Mouse (Mus musculus) hindbrain, embryonic 11.5 days (tissue): ENCODE measurements around the gene Polr2c. TPM values are rescaled to one million over a fixed set of nuclear protein-coding genes. Genes with fewer than 3 reads are reported as not detected.

Experiments
- ATAC-seq: fragments of 200-750 bp; cut with Nextera tagmentation; 2 replicates; pipeline ENCODE4 v1.8.0; 2017; ENCODE audit warnings: mild to moderate bottlenecking, moderate TSS enrichment, moderate library complexity; ENCODE audit not compliant: low FRiP score
- DNase-seq: peaks from one replicate; pipeline ENCODE4 v3.0.0-alpha.2; 2015; ENCODE audit warnings: low spot score
- H3K27ac ChIP-seq: fragments of 300-500 bp; sonication (generic); 2 replicates; pipeline ENCODE4 v1.5.1; 2014; ENCODE audit warnings: mild to moderate bottlenecking, low read depth, low read length
- H3K27me3 ChIP-seq: fragments of 300-500 bp; sonication (generic); 2 replicates; pipeline ENCODE4 v1.6.1; 2014; ENCODE audit warnings: mild to moderate bottlenecking, low read length, moderate library complexity, mixed read lengths; ENCODE audit not compliant: control insufficient read depth, insufficient read depth
- H3K36me3 ChIP-seq: fragments of 300-500 bp; sonication (generic); 2 replicates; pipeline ENCODE4 v1.6.1; 2014; ENCODE audit warnings: mild to moderate bottlenecking, low read length, moderate library complexity, mixed read lengths; ENCODE audit not compliant: control insufficient read depth, insufficient read depth
- H3K4me1 ChIP-seq: fragments of 300-500 bp; sonication (generic); replicated peaks from 2 replicates; pipeline ENCODE4 v1.6.1; 2014; ENCODE audit warnings: low read length, mixed read lengths; ENCODE audit not compliant: control insufficient read depth, insufficient read depth
- H3K4me2 ChIP-seq: fragments of 300-500 bp; sonication (generic); replicated peaks from 2 replicates; pipeline ENCODE4 v1.6.1; 2014; ENCODE audit warnings: mild to moderate bottlenecking, low read depth, low read length
- H3K4me3 ChIP-seq: fragments of 300-500 bp; sonication (generic); 2 replicates; pipeline ENCODE4 v1.5.1; 2014; ENCODE audit warnings: low read depth, low read length
- H3K9ac ChIP-seq: fragments of 300-500 bp; sonication (generic); 2 replicates; pipeline ENCODE4 v1.6.1; 2014; ENCODE audit warnings: low read depth, low read length
- H3K9me3 ChIP-seq: fragments of 300-500 bp; sonication (generic); 2 replicates; pipeline ENCODE4 v1.6.1; 2016; ENCODE audit warnings: low read length; ENCODE audit not compliant: control insufficient read depth
- WGBS: fragments of 180-500 bp; shearing (Covaris S2); extraction: QIAGEN DNeasy Blood & Tissue Kit; methylation state at CpG from one replicate; pipeline ENCODE4 v1.1.7; 2014; 5-methylcytosine and 5-hydroxymethylcytosine counted together
- polyA plus RNA-seq: library from polyadenylated mRNA; unstranded; fragments of >200 nt; fragmentation: Nextera tagmentation; extraction: Ambion mirVana; gene quantifications from 2 replicates; pipeline ENCODE4 v1.2.1, GENCODE M21; 2014

Polr2c gene
- polyA plus RNA-seq, 1 experiment from 2014 or later, result 159 TPM

GRCm38 (mm10) chr8:94871108-94871894 is 14.1 kb downstream of the Polr2c start:
- Histone ChIP-seq H3K27ac (no peak overlapping the region), H3K36me3 (no peaks in the 10 kb centered on the region), H3K27me3 (peaks cover 17% of the 10 kb centered on the region), H3K4me1 (peaks cover 11% of the 10 kb centered on the region), H3K4me2 (peak overlapping the region; percentile 51), H3K9me3 (no peaks in the 10 kb centered on the region), H3K4me3 (peak overlapping the region; percentile 33), H3K9ac (peak overlapping the region; percentile 46; the same call in 1 of the 2 replicates)
- WGBS, result 7% methylated on average over 6 of the region's 7 CpGs
- peak; percentile 38 for ATAC-seq
- DNase-seq, result peak; percentile 66

GRCm38 (mm10) chr8:94872156-94872555 is 14.9 kb downstream of the Polr2c start:
- H3K9ac ChIP-seq, result no peak overlapping the region
- peak; percentile 22 for DNase-seq
- no peak for ATAC-seq

DNA sequence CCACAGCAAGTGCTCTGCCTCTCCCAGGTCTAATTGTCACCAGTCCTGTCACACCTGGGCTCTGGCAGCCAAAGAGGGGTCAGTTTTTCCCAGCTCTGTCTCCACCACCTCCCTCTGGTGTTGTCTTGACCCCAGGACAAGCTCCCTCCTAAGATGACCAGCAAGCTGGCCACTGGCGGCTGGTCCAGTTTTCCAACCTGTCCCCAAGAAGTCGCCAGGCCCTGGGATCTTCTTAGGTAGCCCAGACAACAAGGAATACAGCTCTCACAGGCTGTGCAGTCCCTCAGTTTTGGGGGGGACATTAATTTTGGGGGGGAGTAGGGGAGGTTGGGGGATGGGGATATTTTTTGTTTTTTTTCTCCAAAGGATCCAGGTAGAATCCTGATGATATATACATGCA is 15.3 kb downstream of the Polr2c start:
- H3K4me1 ChIP-seq, result peaks cover 13% of the 10 kb centered on the region
- ATAC-seq (no peak), DNase-seq (no peak)
- H3K4me3 ChIP-seq, result no peak overlapping the region
- H3K9me3 ChIP-seq, result no peaks in the 10 kb centered on the region
- H3K27me3 ChIP-seq, result peaks cover 17% of the 10 kb centered on the region
- no peak overlapping the region for H3K9ac ChIP-seq
- WGBS, result 60% methylated on average over 2 of the region's 2 CpGs
- no peaks in the 10 kb centered on the region for H3K36me3 ChIP-seq
- H3K27ac ChIP-seq, result 0 out of 2 replicates have a peak overlapping the region, but pooled peaks have one; percentile 13
- H3K4me2 ChIP-seq, result no peak overlapping the region

More at GRCm38 (mm10) chr8:94872156-94872555, 14.9 kb downstream of the Polr2c start:
- Histone ChIP-seq H3K4me3 (no peak overlapping the region), H3K27ac (no peak overlapping the region; the same call in 1 of the 2 replicates), H3K27me3 (peaks cover 17% of the 10 kb centered on the region), H3K36me3 (no peaks in the 10 kb centered on the region), H3K9me3 (no peaks in the 10 kb centered on the region), H3K4me2 (no peak overlapping the region), H3K4me1 (peaks cover 13% of the 10 kb centered on the region)
- 36% methylated on average over 3 of the region's 3 CpGs for WGBS

DNA sequence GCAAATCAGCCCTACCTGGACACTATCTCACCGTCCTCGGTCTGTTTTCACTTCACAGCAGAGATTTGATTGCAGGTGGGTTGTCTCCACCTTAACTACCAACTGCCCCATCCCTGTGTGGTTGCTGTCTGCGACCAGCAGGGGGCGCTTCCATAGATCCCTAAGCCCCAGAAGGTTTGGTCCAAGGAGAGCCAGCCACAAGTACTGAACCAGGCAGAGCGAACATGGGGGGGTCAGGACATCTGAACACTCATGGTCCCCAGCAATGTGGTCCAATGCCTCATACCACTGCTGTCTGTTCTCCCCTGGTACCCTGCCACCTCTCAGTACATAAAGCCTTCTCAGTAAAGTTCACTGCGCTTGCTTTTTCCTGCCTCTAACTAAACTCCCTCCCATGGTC is 17.1 kb downstream of the Polr2c start:
- Histone ChIP-seq H3K9me3 (no peaks in the 10 kb centered on the region), H3K36me3 (no peaks in the 10 kb centered on the region), H3K9ac (no peak overlapping the region), H3K4me3 (no peak overlapping the region), H3K4me2 (no peak overlapping the region), H3K27me3 (peaks cover 17% of the 10 kb centered on the region), H3K4me1 (peaks cover 10% of the 10 kb centered on the region), H3K27ac (no peak overlapping the region)
- 13% methylated on average over 6 of the region's 6 CpGs for WGBS
- DNase-seq (peak; percentile 79), ATAC-seq (no peak)

DNA sequence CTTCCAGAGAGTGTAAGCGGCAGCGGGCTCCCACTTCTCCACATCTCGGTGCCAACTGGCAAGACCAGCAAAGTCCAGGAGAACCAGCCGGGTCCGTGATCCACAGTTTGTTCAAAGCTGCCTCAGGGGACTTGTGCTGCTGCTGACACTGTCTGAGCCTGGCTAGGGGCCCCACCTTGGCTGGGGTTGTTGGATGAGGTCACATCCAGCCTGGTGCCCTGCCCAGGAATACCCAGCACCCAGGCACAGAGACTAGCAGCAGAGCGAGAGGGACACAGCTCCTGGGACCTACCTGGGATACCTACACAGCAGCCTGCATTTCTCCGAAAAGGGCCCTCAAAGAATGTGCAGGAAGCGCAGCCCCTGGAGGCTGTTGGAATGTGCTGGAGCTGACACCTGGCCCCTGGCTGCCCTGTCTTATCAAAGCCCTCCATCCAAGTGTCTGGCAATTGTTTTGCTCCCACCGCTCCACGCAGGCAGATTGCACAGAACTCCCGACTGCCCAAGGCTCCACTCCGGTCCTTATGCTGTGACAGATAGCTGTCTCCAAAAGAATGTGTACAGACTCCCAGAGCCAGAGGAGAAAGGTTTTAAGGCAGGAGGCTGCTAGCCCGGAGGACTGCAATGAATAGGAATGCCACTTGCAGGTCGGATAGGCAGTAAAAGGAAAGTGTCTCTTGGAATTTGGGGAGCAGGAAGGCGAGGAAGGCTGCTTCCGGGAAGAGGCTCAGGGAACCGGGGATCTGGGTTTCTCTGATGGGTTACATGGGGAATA is 18.0 kb downstream of the Polr2c start:
- DNase-seq (peak; percentile 28), ATAC-seq (no peak)
- Histone ChIP-seq H3K4me3 (peak overlapping the region; percentile 55), H3K27ac (no peak overlapping the region), H3K27me3 (peaks cover 17% of the 10 kb centered on the region), H3K9me3 (no peaks in the 10 kb centered on the region), H3K4me2 (peak overlapping the region; percentile 95), H3K4me1 (peaks cover 10% of the 10 kb centered on the region), H3K36me3 (no peaks in the 10 kb centered on the region), H3K9ac (peak overlapping the region; percentile 65)
- 20% methylated on average over 17 of the region's 17 CpGs for WGBS

- Histone ChIP-seq H3K4me2 (peak overlapping the region; percentile 95), H3K9ac (peak overlapping the region; percentile 65), H3K36me3 (no peaks in the 10 kb centered on the region), H3K4me1 (peaks cover 10% of the 10 kb centered on the region), H3K9me3 (no peaks in the 10 kb centered on the region), H3K27me3 (peaks cover 17% of the 10 kb centered on the region), H3K27ac (peak overlapping the region; percentile 42; the same call in 1 of the 2 replicates), H3K4me3 (peak overlapping the region; percentile 55)
- 0% methylated on average over 11 of the region's 20 CpGs for WGBS
- ATAC-seq (no peak), DNase-seq (peak; percentile 30)
These were observed 18.6 kb downstream of the Polr2c start for GRCm38 (mm10) chr8:94875871-94876150.

DNA sequence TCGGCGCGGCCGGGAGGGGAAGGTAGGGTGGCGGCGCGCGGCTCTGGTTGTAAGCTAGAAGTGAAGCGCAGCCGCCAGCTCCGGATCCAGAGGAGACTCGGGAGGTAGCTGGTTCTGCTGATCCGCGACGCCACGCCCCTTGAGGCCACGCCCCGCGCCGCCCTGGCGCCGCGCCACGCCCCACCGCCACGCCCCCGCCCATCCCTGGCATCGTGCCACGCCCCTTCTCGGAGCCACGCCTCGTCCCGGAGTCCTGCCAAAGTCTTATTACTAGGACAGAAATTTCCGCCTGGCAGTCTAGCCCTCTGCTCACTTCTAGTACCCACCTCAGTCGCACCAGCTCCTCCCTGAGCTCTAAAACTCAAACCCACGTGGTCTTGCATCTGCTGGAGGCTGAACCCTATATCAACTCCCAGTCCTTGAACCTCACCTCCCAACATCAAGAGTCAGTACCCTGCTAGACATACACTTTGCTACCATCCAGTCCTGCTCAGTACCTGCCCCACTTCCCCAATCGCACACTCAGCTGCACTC is 19.0 kb downstream of the Polr2c start, which contains the start of gene Dok4:
Dok4 (minus strand) TSS at position 134 of the 534 bp plus-strand sequence.
- Histone ChIP-seq H3K9me3 (no peaks in the 10 kb centered on the region), H3K9ac (peak within 1 kb of the TSS; percentile 65), H3K27ac (peak within 1 kb of the TSS; percentile 42; the same call in 1 of the 2 replicates), H3K4me2 (peak within 1 kb of the TSS; percentile 95), H3K4me3 (peak within 1 kb of the TSS; percentile 55), H3K27me3 (peaks cover 17% of the 10 kb centered on the region), H3K4me1 (peaks cover 10% of the 10 kb centered on the region), H3K36me3 (no peaks in the 10 kb centered on the region)
- 1% methylated on average over 26 of the region's 37 CpGs for WGBS
- peak; percentile 77 for ATAC-seq
- peak; percentile 87 for DNase-seq

DNA sequence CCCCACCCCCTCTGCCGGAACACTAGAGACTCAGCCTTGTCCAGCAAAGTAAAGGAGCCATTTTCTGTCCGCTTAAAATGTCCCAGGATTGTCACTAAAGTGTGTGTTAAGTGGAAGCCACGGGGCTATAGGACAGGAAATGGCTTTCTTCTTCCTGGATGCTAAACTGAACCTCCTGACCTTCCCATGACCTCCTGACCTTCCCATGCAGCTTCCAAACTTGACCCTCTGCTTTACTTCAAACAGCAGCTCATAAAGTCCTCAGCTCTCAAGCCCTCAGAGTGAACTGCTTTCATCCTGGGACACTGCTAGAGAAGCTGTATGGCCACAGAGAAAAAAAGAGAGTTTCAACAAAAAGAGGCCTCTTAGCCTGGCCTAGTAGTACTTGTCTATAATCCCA is 19.6 kb downstream of the Polr2c start:
- Histone ChIP-seq H3K4me2 (no peak overlapping the region), H3K9ac (no peak overlapping the region), H3K9me3 (no peaks in the 10 kb centered on the region), H3K36me3 (no peaks in the 10 kb centered on the region), H3K4me3 (no peak overlapping the region), H3K27me3 (peaks cover 17% of the 10 kb centered on the region), H3K4me1 (peaks cover 8% of the 10 kb centered on the region), H3K27ac (no peak overlapping the region)
- ATAC-seq (no peak), DNase-seq (no peak)
- 42% methylated on average over 3 of the region's 3 CpGs for WGBS
